Mouse (Mus musculus): Measurements from ENCODE around the gene Klc4.
A peak's percentile ranks its signal among the peaks of the same experiment; 100 is the strongest.

Klc4 gene

GRCm38 (mm10) chr17:46645561-46646321, at the start of gene Klc4, which contains the start of gene Mrpl2:
TSS of gene Klc4 (minus strand) at chr17:46646022.
TSS of gene Mrpl2 (plus strand) at chr17:46646229.
- peak; percentile 100 for DNase-seq (ENCODE audit: extremely low spot score)

GRCm38 (mm10) chr17:46694517-46695063, 48.8 kb upstream of the Klc4 start:
- DNase-seq (ENCODE audit: extremely low spot score): no peak

- no peak for DNase-seq (ENCODE audit: extremely low spot score)
Measured at GRCm38 (mm10) chr17:46691390-46691789, 45.6 kb upstream of the Klc4 start.

GRCm38 (mm10) chr17:46690665-46691064, 44.8 kb upstream of the Klc4 start:
- DNase-seq (ENCODE audit: extremely low spot score): no peak

GRCm38 (mm10) chr17:46685913-46686312, 40.1 kb upstream of the Klc4 start:
- no peak for DNase-seq (ENCODE audit: extremely low spot score)

GRCm38 (mm10) chr17:46682654-46683389, 37.0 kb upstream of the Klc4 start:
- no peak for DNase-seq (ENCODE audit: extremely low spot score)

- DNase-seq (ENCODE audit: extremely low spot score): peak; percentile 15
Measured at GRCm38 (mm10) chr17:46681466-46682118, 35.8 kb upstream of the Klc4 start.

GRCm38 (mm10) chr17:46680760-46681373, 35.0 kb upstream of the Klc4 start, which contains the start of gene Klhdc3:
TSS of gene Klhdc3 (minus strand) at chr17:46680914.
- peak; percentile 100 for DNase-seq (ENCODE audit: extremely low spot score)

GRCm38 (mm10) chr17:46679843-46680759, 34.3 kb upstream of the Klc4 start:
- DNase-seq (ENCODE audit: extremely low spot score): no peak

GRCm38 (mm10) chr17:46678911-46679310, 33.1 kb upstream of the Klc4 start:
- no peak for DNase-seq (ENCODE audit: extremely low spot score)

GRCm38 (mm10) chr17:46678416-46678815, 32.6 kb upstream of the Klc4 start, which contains the start of gene Mea1:
TSS of gene Mea1 (plus strand) at chr17:46678793.
- no peak for DNase-seq (ENCODE audit: extremely low spot score)

- DNase-seq (ENCODE audit: extremely low spot score): no peak
Measured at GRCm38 (mm10) chr17:46674530-46675283, 28.9 kb upstream of the Klc4 start.

GRCm38 (mm10) chr17:46673850-46674529, 28.2 kb upstream of the Klc4 start, which contains the start of gene Rrp36:
TSS of gene Rrp36 (minus strand) at chr17:46674352.
- peak; percentile 91 for DNase-seq (ENCODE audit: extremely low spot score)

- no peak for DNase-seq (ENCODE audit: extremely low spot score)
Measured at GRCm38 (mm10) chr17:46669911-46670310, 24.1 kb upstream of the Klc4 start.

GRCm38 (mm10) chr17:46667712-46668111, 21.9 kb upstream of the Klc4 start:
- no peak for DNase-seq (ENCODE audit: extremely low spot score)

- no peak for DNase-seq (ENCODE audit: extremely low spot score)
Measured at GRCm38 (mm10) chr17:46662730-46663129, 16.9 kb upstream of the Klc4 start.

GRCm38 (mm10) chr17:46661981-46662380, 16.2 kb upstream of the Klc4 start:
- DNase-seq (ENCODE audit: extremely low spot score): no peak

GRCm38 (mm10) chr17:46661351-46661750, 15.5 kb upstream of the Klc4 start:
- DNase-seq (ENCODE audit: extremely low spot score): no peak

- no peak for DNase-seq (ENCODE audit: extremely low spot score)
Measured at GRCm38 (mm10) chr17:46656054-46656453, 10.2 kb upstream of the Klc4 start.
